In the genomic region with DNA sequence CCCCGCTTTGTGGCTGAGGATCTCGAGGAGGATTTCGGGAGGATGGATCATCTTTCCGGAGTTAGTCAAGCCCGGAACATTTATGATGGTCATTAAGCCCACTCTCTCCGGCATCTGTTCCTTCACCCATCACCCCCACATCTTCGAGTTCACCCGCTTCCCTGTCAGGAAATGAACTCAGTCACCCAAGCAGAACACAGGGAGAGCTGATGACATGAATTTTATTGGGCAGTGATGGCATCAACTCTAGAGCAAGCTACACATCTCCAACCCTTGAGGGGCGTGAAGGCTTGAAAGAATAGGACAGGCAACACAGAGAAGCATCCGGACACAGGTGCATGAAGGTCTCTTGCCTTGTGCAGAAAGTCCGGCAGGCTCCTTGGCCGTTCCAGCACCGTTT, we compare ENCODE assay signal across 27 mouse cellular contexts. TPM values are rescaled to one million over a fixed set of nuclear protein-coding genes. Genes with fewer than 3 reads are reported as not detected.
"Had no signal": no experiment of that assay in that cellular context is flagged by ENCODE, and none has a peak within 500 bp of the region (broad histone marks: within the 10 kb centered on the region; RNA-seq: fewer than 3 reads in every experiment).

No protein-coding gene starts in this region.

- DNase-seq: liver, postnatal 0 days; lung, adult 2 months; lung, postnatal 14 days; lung, postnatal 36 days; retina, postnatal 1 day; right cerebral cortex, adult 18-20 months; right cerebral cortex, postnatal 25 days; right cerebral cortex, postnatal 4 days; spleen, adult 18-20 months; thymus, adult 18-20 months; thymus, postnatal 14 days; thymus, postnatal 36 days had no signal

- H3K27ac ChIP-seq: lung, embryonic 15.5 days; macrophage; midbrain, embryonic 13.5 days; midbrain, embryonic 15.5 days; neural tube, embryonic 13.5 days; neural tube, embryonic 15.5 days had no signal

- H3K4me2 ChIP-seq: lung, embryonic 15.5 days; midbrain, embryonic 11.5 days; midbrain, embryonic 13.5 days; midbrain, embryonic 15.5 days; neural tube, embryonic 13.5 days; neural tube, embryonic 15.5 days had no signal

- ATAC-seq: liver, postnatal 0 days; lung, postnatal 0 days; midbrain, embryonic 13.5 days; midbrain, embryonic 15.5 days had no signal

- H3K4me3 ChIP-seq: lung, embryonic 15.5 days; megakaryocyte, embryonic 14.5 days; midbrain, embryonic 13.5 days; midbrain, embryonic 15.5 days; neural tube, embryonic 13.5 days; neural tube, embryonic 15.5 days had no signal

- H3K9me3 ChIP-seq: lung, embryonic 15.5 days; midbrain, embryonic 13.5 days; midbrain, embryonic 15.5 days; neural tube, embryonic 13.5 days; neural tube, embryonic 15.5 days had no signal

- H3K9ac ChIP-seq: liver, postnatal 0 days; lung, embryonic 15.5 days; midbrain, embryonic 13.5 days; midbrain, embryonic 15.5 days; neural tube, embryonic 13.5 days; neural tube, embryonic 15.5 days had no signal

- H3K36me3 ChIP-seq: lung, embryonic 15.5 days; midbrain, embryonic 13.5 days; midbrain, embryonic 15.5 days; neural tube, embryonic 13.5 days; neural tube, embryonic 15.5 days had no signal

RNA-seq across cellular contexts. Expression of gene Defb25, which starts 0.7 kb away (rescaled TPM):
- polyA plus RNA-seq: lung, embryonic 15.5 days; macrophage; midbrain, embryonic 11.5 days; midbrain, embryonic 13.5 days; midbrain, embryonic 15.5 days; neural tube, embryonic 11.5 days; neural tube, embryonic 13.5 days; neural tube, embryonic 15.5 days; small intestine, adult 2 months had no signal

RNA-seq across cellular contexts. Expression of gene Rem1, which starts 4.6 kb away (rescaled TPM):
- polyA plus RNA-seq: macrophage had no signal

RNA-seq across cellular contexts. Expression of gene Defb36, which starts 18.0 kb away (rescaled TPM):
- polyA plus RNA-seq: liver, postnatal 0 days; lung, adult 2 months; lung, embryonic 15.5 days; lung, postnatal 0 days; macrophage; midbrain, embryonic 11.5 days; midbrain, embryonic 13.5 days; midbrain, embryonic 15.5 days; midbrain, postnatal 0 days; neural tube, embryonic 11.5 days; neural tube, embryonic 13.5 days; neural tube, embryonic 15.5 days; small intestine, adult 2 months; stomach, embryonic 14.5 days; stomach, embryonic 16.5 days; thymus, postnatal 0 days had no signal

RNA-seq across cellular contexts. Expression of gene Defb45, which starts 23.0 kb away (rescaled TPM):
- polyA plus RNA-seq: liver, postnatal 0 days; lung, adult 2 months; lung, embryonic 15.5 days; lung, postnatal 0 days; macrophage; midbrain, embryonic 11.5 days; midbrain, embryonic 13.5 days; midbrain, embryonic 15.5 days; midbrain, postnatal 0 days; neural tube, embryonic 11.5 days; neural tube, embryonic 13.5 days; neural tube, embryonic 15.5 days; small intestine, adult 2 months; stomach, embryonic 14.5 days; stomach, embryonic 16.5 days; thymus, postnatal 0 days had no signal

RNA-seq across cellular contexts. Expression of gene Defb19, which starts 42.0 kb away (rescaled TPM):
- polyA plus RNA-seq: liver, postnatal 0 days; lung, adult 2 months; lung, embryonic 15.5 days; macrophage; midbrain, embryonic 11.5 days; midbrain, embryonic 13.5 days; midbrain, embryonic 15.5 days; midbrain, postnatal 0 days; neural tube, embryonic 11.5 days; neural tube, embryonic 13.5 days; neural tube, embryonic 15.5 days; small intestine, adult 2 months; stomach, embryonic 14.5 days; stomach, embryonic 16.5 days had no signal
